Mouse (Mus musculus) bone marrow macrophage, adult 2 months (primary cell): ENCODE data around the gene Hlf.

Experiments
- CTCF ChIP-seq: IDR thresholded peaks from 2 replicates; pipeline ENCODE4 v1.5.1; 2012; ENCODE audit warnings: low read depth, mild to moderate bottlenecking, low read length, moderate library complexity
- POLR2A ChIP-seq: IDR thresholded peaks from 2 replicates; pipeline ENCODE4 v1.6.1; 2012; ENCODE audit warnings: mild to moderate bottlenecking, low read depth, low read length, borderline replicate concordance

GRCm38 (mm10) chr11:90363406-90363805, 27.3 kb downstream of the Hlf start:
- TF ChIP-seq POLR2A (no peak), CTCF (no peak)
